Mouse (Mus musculus): ENCODE results near the gene Onecut3. TPM values are rescaled to one million over a fixed set of nuclear protein-coding genes. Genes with fewer than 3 reads are reported as not detected.

Gene Onecut3
- polyA plus RNA-seq (2012; fragmentation: generic; extraction: Trizol) = under 1 TPM; under 0.01 to 0.01 TPM

DNA sequence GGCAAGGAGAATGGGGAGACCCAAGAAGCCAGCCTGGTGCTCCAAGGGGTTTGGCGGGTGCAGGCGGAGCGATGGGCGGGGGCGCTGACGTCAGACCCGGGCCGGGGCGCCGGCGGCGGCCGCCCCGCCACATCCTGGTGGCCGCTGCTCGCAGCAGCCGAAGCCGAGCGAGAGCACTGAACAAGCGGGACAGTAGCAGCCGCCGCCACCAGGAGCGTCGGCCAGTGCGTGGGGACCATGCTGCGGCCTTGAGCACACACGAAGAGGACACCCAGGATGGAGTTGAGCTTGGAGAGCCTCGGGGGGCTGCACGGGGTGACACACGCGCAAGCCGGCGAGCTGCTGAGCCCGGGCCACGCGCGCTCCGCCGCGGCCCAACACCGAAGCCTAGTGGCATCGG lies at the start of gene Onecut3:
TSS of gene Onecut3 (plus strand) at position 104 of the 400 bp plus-strand sequence.

GRCm38 (mm10) chr10:80538710-80539394 lies 44.2 kb downstream of the Onecut3 start, which contains the start of gene Atp8b3:
Atp8b3 (minus strand) TSS chr10:80539124.

DNA sequence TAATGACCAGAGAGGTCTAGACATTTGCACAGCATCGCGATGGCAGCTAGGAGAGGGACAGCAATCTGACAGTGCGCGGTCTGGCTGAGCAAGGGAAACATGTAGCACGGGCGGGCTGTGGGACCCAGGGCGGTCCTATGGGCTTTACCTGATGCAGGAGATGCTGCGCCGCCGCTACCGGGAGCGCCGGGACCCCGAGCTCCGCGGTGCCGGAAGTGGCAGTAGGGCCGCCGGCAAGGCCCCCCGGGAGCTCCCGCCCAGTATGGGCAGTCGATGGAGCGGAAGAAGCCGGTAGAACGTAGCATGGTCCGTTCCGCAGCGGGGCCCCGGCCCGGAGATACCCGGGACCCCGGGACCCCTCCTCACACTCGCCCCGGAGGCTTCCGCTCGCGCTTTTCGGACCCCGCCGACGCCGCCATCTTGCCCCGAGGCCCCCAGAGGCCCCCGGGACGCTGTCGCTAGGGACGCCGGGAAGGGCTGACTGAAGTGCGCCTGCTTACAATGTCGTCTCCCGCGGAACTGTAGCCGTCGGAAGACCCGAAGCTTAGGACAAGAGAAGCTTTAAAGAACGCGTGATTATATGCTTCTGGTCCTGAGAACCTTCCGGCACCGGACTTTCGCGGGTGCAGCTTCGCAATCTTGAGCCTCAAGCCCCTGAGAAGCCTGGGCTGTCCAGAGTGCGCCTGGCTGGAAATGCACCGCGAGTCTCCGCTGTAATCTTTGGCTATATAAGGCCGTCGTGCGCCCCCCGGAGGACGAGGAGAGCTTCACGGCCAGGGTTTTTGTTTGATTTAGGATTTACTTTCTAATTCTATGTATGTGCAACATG lies 66.7 kb downstream of the Onecut3 start, which contains the start of gene Rexo1:
TSS of gene Rexo1 (minus strand) at position 445 of the 829 bp plus-strand sequence.

Other genes with a start within 250 kb of the Onecut3 start
- gene Ndufs7, start 245.7 kb upstream of the Onecut3 start, polyA plus RNA-seq (2012; fragmentation: generic; extraction: Trizol) = 100 to 1,000 TPM; 324 to 363 TPM
- gene Gamt, start 233.8 kb upstream of the Onecut3 start, polyA plus RNA-seq (2012; fragmentation: generic; extraction: Trizol) = 100 to 1,000 TPM; 114 to 121 TPM
- gene Dazap1, start 233.3 kb upstream of the Onecut3 start, polyA plus RNA-seq (2012; fragmentation: generic; extraction: Trizol) = 100 to 1,000 TPM in 1 of 2 experiments, 10 to 100 TPM in 1; 75.3 to 145 TPM
- gene Rps15, start 202.4 kb upstream of the Onecut3 start, polyA plus RNA-seq (2012; fragmentation: generic; extraction: Trizol) = over 10,000 TPM in 1 of 2 experiments, 1,000 to 10,000 TPM in 1; 7,724 to 18,727 TPM
- gene Apc2, start 198.9 kb upstream of the Onecut3 start, polyA plus RNA-seq (2012; fragmentation: generic; extraction: Trizol) = 1 to 10 TPM in 1 of 2 experiments, under 1 TPM in 1; 0.41 to 6.4 TPM
- 10 to 100 TPM; 76.4 to 84.3 TPM for gene 2310011J03Rik, start 174.3 kb upstream of the Onecut3 start, polyA plus RNA-seq (2012; fragmentation: generic; extraction: Trizol)
- 1 to 10 TPM; 6.8 to 9.2 TPM for gene Pcsk4, start 165.3 kb upstream of the Onecut3 start, polyA plus RNA-seq (2012; fragmentation: generic; extraction: Trizol)
- 1 to 10 TPM; 1.6 to 4.4 TPM for gene Reep6, start 164.9 kb upstream of the Onecut3 start, polyA plus RNA-seq (2012; fragmentation: generic; extraction: Trizol)
- 10 to 100 TPM in 1 of 2 experiments, 1 to 10 TPM in 1; 2.5 to 11.0 TPM for gene Adamtsl5, start 146.4 kb upstream of the Onecut3 start, polyA plus RNA-seq (2012; fragmentation: generic; extraction: Trizol)
- gene Plk5, start 138.4 kb upstream of the Onecut3 start, polyA plus RNA-seq (2012; fragmentation: generic; extraction: Trizol) = not detected
- gene Mex3d, start 107.2 kb upstream of the Onecut3 start, polyA plus RNA-seq (2012; fragmentation: generic; extraction: Trizol) = 10 to 100 TPM in 1 of 2 experiments, 1 to 10 TPM in 1; 8.8 to 32.5 TPM
- 100 to 1,000 TPM; 239 to 395 TPM for gene Mbd3, start 95.3 kb upstream of the Onecut3 start, polyA plus RNA-seq (2012; fragmentation: generic; extraction: Trizol)
- 1,000 to 10,000 TPM; 1,086 to 1,588 TPM for gene Uqcr11, start 88.0 kb upstream of the Onecut3 start, polyA plus RNA-seq (2012; fragmentation: generic; extraction: Trizol)
- gene Tcf3, start 61.2 kb upstream of the Onecut3 start, polyA plus RNA-seq (2012; fragmentation: generic; extraction: Trizol) = 100 to 1,000 TPM in 1 of 2 experiments, 10 to 100 TPM in 1; 52.4 to 135 TPM
- gene Atp8b3, start 44.3 kb downstream of the Onecut3 start, polyA plus RNA-seq (2012; fragmentation: generic; extraction: Trizol) = under 1 TPM; 0.29 to 0.77 TPM
- 10 to 100 TPM; 13.6 to 30.1 TPM for gene Rexo1, start 66.7 kb downstream of the Onecut3 start, polyA plus RNA-seq (2012; fragmentation: generic; extraction: Trizol)
- gene Klf16, start 82.5 kb downstream of the Onecut3 start, polyA plus RNA-seq (2012; fragmentation: generic; extraction: Trizol) = 10 to 100 TPM; 14.7 to 17.8 TPM
- 100 to 1,000 TPM; 189 to 208 TPM for gene Abhd17a, start 95.5 kb downstream of the Onecut3 start, polyA plus RNA-seq (2012; fragmentation: generic; extraction: Trizol)
- gene Scamp4, start 108.0 kb downstream of the Onecut3 start, polyA plus RNA-seq (2012; fragmentation: generic; extraction: Trizol) = 100 to 1,000 TPM in 1 of 2 experiments, 10 to 100 TPM in 1; 96.1 to 132 TPM
- 10 to 100 TPM; 10.3 to 12.6 TPM for gene Adat3, start 108.0 kb downstream of the Onecut3 start, polyA plus RNA-seq (2012; fragmentation: generic; extraction: Trizol)
- 1 to 10 TPM in 1 of 2 experiments, under 1 TPM in 1; 0.39 to 1.4 TPM for gene Gm49322, start 111.2 kb downstream of the Onecut3 start, polyA plus RNA-seq (2012; fragmentation: generic; extraction: Trizol)
- 100 to 1,000 TPM; 224 to 226 TPM for gene Csnk1g2, start 128.0 kb downstream of the Onecut3 start, polyA plus RNA-seq (2012; fragmentation: generic; extraction: Trizol)
- 100 to 1,000 TPM in 1 of 2 experiments, 10 to 100 TPM in 1; 54.5 to 122 TPM for gene Btbd2, start 162.2 kb downstream of the Onecut3 start, polyA plus RNA-seq (2012; fragmentation: generic; extraction: Trizol)
- gene Mknk2, start 183.3 kb downstream of the Onecut3 start, polyA plus RNA-seq (2012; fragmentation: generic; extraction: Trizol) = 100 to 1,000 TPM in 1 of 2 experiments, 10 to 100 TPM in 1; 50.6 to 131 TPM
- gene Mob3a, start 207.1 kb downstream of the Onecut3 start, polyA plus RNA-seq (2012; fragmentation: generic; extraction: Trizol) = 10 to 100 TPM; 19.8 to 24.3 TPM
- gene Izumo4, start 207.3 kb downstream of the Onecut3 start, polyA plus RNA-seq (2012; fragmentation: generic; extraction: Trizol) = 10 to 100 TPM in 1 of 2 experiments, 1 to 10 TPM in 1; 2.2 to 31.4 TPM
- 10 to 100 TPM; 37.2 to 87.2 TPM for gene Ap3d1, start 247.4 kb downstream of the Onecut3 start, polyA plus RNA-seq (2012; fragmentation: generic; extraction: Trizol)